Mouse (Mus musculus) retina, postnatal 7 days (tissue): ENCODE results near the gene Hoxa13.

Source experiments
- DNase-seq: peaks from one replicate; pipeline ENCODE4 v3.0.0-alpha.2; 2012; ENCODE audit warnings: low read depth, low spot score

Hoxa13 gene

GRCm38 (mm10) chr6:52251177-52251879 lies 9.4 kb downstream of the Hoxa13 start:
- no peak for DNase-seq

- DNase-seq = no peak
Observed at GRCm38 (mm10) chr6:52249826-52250225, 10.9 kb downstream of the Hoxa13 start.

- no peak for DNase-seq
Observed at GRCm38 (mm10) chr6:52249415-52249738, 11.3 kb downstream of the Hoxa13 start.

- no peak for DNase-seq
Observed at GRCm38 (mm10) chr6:52248638-52249414, 11.9 kb downstream of the Hoxa13 start.

- no peak for DNase-seq
Observed at GRCm38 (mm10) chr6:52247766-52248637, 12.7 kb downstream of the Hoxa13 start.

- DNase-seq = no peak
Observed at GRCm38 (mm10) chr6:52246916-52247315, 13.8 kb downstream of the Hoxa13 start.

GRCm38 (mm10) chr6:52246403-52246803 lies 14.3 kb downstream of the Hoxa13 start:
- DNase-seq = no peak

- DNase-seq = no peak
Observed at GRCm38 (mm10) chr6:52245757-52246142, 14.9 kb downstream of the Hoxa13 start, which contains the start of gene Hoxa11. TSS of gene Hoxa11 (minus strand) at chr6:52245810.

- DNase-seq = no peak
Observed at GRCm38 (mm10) chr6:52245040-52245756, 15.5 kb downstream of the Hoxa13 start.

- DNase-seq = no peak
Observed at GRCm38 (mm10) chr6:52244471-52245039, 16.1 kb downstream of the Hoxa13 start.

- no peak for DNase-seq
Observed at GRCm38 (mm10) chr6:52243681-52244121, 17.0 kb downstream of the Hoxa13 start.

GRCm38 (mm10) chr6:52242801-52243332 lies 17.8 kb downstream of the Hoxa13 start:
- no peak for DNase-seq

- no peak for DNase-seq
Observed at GRCm38 (mm10) chr6:52241001-52241621, 19.6 kb downstream of the Hoxa13 start.

- peak; percentile 59 for DNase-seq
Observed at GRCm38 (mm10) chr6:52240389-52241000, 20.2 kb downstream of the Hoxa13 start, which contains the start of gene Hoxa10. TSS of gene Hoxa10 (minus strand) at chr6:52240854.

- no peak for DNase-seq
Observed at GRCm38 (mm10) chr6:52239625-52240388, 20.9 kb downstream of the Hoxa13 start.

GRCm38 (mm10) chr6:52238976-52239375 lies 21.7 kb downstream of the Hoxa13 start:
- DNase-seq = no peak

- DNase-seq = no peak
Observed at GRCm38 (mm10) chr6:52238155-52238545, 22.5 kb downstream of the Hoxa13 start.

- DNase-seq = no peak
Observed at GRCm38 (mm10) chr6:52237346-52238154, 23.1 kb downstream of the Hoxa13 start.
